Mouse (Mus musculus): ENCODE data around the gene Abhd18. TPM values are rescaled to one million over a fixed set of nuclear protein-coding genes. Genes with fewer than 3 reads are reported as not detected.
"Not testable (repeated sequence)": the region's sequence is repeated elsewhere in the genome, so short reads cannot be mapped to it uniquely, and the experiment has no call there.

The Abhd18 gene
- total RNA-seq (2021): 10 to 100 TPM in 1 of 2 experiments, 1 to 10 TPM in 1; 8.1 to 15.1 TPM
- long read RNA-seq, experiment 1, full-length matches to known transcripts: 6 of 8 reads
- long read RNA-seq, experiment 1, partial matches to known transcripts: 1 of 8 reads
- long read RNA-seq, experiment 1, other reads (novel, unspliced or antisense): 1 of 8 reads
- long read RNA-seq, experiment 2, full-length matches to known transcripts: 7 of 11 reads
- long read RNA-seq, experiment 2, partial matches to known transcripts: 1 of 11 reads
- long read RNA-seq, experiment 2, other reads (novel, unspliced or antisense): 3 of 11 reads

DNA sequence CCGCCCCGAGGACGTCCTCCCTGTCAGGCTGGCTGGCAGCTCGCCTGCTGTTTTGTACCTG is at the start of gene Abhd18:
Abhd18 (plus strand) TSS at position 14 of the 61 bp plus-strand sequence.
- DNase-seq (ENCODE audit: low spot score in 2 of 2): not testable (repeated sequence)

DNA sequence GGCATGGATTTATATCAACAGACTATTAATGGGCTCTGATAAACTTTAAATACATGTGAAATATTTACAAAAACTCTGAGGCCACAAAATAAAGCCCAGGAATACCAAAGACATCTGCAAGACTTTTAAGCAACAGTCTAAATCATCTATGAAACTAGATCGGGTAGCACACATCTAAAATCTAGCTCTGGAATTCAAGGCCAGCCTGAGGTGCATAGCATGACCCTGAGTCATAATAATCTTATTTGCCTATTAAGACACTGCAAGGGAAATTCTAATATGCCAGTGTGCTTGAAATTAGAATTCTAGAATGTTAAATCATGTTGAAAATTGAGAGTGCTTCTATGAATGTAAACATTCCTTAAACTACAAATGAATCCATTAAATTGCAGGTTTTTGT is 48.7 kb upstream of the Abhd18 start:
- no peak for DNase-seq (ENCODE audit: low spot score in 2 of 2)

DNA sequence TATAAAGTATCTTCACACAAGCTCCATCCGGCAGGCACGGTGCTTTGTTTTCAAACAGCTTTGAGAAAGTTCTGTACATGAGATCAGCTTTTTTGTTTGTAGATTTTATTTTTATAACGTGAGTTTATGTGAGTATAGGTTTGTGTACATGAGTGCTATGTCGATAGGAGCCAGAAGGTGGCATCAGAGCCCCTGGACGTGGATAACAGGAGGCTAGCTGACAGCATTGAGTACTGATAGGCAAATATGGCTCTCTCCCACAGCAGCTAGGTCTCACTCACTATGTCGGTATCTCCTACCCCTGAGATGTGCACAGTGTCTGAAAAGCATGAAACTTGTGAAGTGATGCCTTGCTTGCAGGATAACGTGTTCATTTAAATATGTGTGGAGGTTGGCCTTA is 48.3 kb upstream of the Abhd18 start:
- DNase-seq (ENCODE audit: low spot score in 2 of 2): peak; percentile 9 to 36

DNA sequence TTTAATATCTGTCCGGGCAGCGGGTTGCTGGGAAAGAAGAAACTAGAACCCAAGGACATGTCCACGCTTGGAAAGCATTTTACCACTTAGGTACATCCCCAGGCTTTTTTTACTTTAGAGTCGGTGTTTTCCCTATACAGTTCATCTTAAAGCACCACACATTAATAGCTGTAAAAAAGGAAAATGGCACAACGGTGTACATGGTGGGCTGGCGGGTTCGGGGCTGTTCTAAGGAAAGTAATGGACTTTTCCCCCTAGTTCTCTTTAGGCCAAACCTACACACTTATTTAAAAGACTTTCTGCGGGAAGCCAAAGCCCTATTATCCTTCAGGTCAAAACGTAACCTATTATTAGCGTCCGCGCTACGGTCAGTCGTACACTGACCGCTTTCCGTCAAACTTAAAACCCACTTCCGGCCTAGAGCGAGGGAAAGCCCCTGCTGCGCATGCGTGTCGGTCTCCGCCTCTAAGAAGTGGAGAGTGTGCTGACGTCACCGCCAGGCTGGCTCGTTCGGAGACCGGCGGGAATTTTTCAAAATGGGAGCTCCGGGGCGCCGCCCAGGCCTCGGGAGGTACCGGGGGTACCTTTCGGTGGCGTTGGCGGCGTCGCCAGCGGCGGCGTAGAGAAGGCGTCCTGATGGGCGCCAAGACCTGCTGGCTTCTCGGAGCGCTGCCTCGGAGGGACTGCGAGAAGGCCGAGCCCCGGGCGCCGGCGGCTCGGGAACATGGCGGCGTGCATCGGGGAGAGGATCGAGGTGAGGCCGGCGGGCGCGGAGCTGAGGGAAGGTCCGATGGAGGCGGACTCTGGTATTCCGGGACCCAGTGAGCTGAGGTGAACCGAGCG is 47.0 kb upstream of the Abhd18 start, which contains the start of gene Plk4:
Plk4 (plus strand) TSS at position 490 of the 843 bp plus-strand sequence.
- DNase-seq (ENCODE audit: low spot score in 2 of 2): peak; percentile 93 to 96

DNA sequence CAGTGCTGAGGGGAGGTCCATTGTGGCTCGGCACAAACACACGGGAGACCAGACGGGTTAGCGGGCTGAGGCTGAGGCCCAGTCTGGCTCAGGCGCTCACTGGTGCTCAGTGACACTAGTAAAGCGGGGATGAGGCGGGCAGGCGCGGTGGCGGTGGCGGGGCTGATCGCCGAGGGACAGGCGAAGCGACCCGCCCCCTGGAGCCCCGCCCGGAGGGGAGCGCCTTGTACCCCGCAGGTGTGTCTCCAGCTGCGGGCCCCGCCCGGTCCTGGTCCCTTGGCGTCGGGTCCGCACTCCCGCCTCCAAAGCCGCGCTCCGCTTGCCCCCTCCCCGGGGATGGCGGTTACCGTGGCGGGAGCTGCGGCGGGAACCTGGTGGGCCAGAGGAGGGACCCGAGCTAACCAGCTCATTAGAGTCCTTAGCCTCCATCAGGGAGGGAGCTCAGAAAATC is 46.4 kb upstream of the Abhd18 start:
- DNase-seq (ENCODE audit: low spot score in 2 of 2): peak in 1 of 2 experiments; percentile 17

DNA sequence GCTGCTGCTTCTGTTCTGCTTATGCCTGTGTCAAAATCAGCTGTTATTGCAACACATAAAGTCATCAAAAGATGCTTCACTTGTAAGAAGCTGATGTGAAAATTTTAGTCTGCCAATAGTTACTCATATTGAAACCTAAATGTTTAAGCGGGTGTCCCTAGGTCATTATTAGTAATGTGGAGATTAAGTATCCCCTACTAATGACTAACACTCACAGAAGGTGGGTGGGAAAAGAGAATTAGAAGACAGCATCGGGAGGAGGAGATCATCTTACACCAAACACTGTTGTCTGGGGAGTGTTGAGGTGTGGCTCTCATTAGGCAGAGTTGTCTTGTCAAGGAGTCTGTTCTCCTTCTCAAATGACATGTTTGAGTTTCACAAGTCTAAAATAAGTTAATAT is 39.9 kb upstream of the Abhd18 start:
- no peak for DNase-seq (ENCODE audit: low spot score in 2 of 2)

DNA sequence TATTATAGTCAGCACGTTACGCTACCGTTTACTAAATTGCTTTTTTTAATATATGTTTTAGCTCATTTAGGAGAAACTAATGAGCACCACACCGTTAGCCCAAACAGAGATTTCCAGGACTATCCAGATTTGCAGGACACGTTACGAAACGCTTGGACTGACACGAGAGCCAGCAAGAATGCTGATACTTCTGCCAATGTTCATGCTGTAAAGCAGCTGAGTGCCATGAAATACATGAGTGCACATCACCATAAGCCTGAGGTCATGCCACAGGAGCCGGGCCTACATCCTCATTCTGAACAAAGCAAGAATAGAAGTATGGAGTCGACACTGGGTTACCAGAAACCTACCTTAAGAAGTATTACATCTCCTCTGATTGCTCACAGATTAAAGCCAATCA is 38.1 kb upstream of the Abhd18 start:
- no peak for DNase-seq (ENCODE audit: low spot score in 2 of 2)

DNA sequence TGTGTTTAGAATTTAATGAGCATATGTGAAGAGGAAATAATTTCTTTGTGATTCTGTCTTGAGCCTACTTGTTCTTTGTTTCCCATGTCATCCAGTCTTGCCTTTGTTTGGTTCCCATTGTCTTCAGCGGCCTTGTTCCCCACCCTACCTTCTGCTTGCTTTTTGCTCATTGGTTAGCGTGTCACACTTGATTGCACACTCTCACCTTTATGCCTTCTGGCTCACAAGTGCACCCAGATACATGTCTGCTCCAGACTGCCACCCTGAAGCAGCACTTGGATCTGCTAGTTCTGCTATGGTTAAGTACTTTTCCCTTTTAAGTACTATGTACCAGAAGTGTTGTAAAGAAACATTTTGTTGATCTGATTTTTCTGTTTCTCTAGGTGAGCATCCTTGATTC is 36.9 kb upstream of the Abhd18 start:
- DNase-seq (ENCODE audit: low spot score in 2 of 2): no peak

DNA sequence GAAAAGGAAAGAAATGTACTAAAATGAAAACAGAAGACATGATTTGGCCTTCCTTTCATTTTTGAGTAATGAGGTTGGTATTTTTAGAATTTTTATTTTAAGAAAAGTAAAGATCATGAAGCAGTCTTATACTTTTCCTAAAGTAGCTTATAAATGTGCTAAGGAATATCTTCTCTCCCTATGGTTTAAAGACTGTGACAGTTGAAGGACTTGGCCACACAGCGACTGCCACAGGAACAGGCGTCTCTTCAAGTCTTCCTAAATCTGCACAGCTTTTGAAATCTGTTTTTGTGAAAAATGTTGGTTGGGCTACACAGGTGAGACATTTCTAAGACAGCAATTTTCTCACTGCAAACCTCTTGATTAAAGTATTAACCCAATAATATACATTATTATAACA is 33.5 kb upstream of the Abhd18 start:
- DNase-seq (ENCODE audit: low spot score in 2 of 2): no peak

DNA sequence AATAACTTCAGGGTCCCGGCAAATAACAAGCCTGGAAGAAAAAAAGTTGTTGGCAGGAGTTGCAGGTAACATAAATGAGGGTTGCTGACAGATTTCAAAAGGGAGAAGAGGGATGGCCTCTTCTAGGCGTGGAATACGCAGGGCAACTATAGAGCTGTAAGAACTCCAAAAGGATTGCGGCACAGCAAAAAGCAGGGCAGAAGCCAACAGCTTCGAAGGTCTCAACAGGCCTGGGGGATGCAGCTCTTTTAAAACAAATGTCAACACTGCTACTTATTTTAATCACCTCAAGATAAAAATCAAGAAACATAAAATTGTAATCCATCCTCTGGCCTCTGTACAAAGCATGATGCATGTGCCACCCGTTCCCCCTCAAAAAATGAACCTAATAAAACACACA is 1.2 kb upstream of the Abhd18 start:
- not testable (repeated sequence) for DNase-seq (ENCODE audit: low spot score in 2 of 2)

DNA sequence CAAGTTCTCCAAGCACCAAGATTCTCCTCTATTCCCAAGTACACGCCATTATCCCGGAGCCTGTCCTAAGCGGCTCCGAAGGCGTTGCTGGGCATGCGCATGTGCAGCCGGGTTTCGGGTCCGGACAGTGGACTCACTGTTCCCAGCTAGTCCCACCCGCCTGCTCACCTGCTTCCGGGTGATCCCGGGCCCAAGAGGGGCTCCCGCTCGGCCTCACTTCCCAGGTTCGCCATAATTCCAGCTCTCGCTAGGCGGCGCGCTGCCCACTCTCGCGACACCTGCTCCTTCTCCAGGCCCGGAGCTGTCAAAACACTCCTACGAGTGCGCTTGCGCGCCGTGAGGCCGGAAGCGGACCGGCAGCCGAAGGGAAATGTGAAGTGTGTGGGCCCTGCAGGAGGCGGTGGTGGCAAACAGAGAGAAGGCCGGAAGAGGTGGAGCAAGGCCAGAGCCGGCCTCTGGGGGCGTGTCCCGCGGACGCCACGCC is 255 bp upstream of the Abhd18 start, which contains the start of gene Mfsd8:
Mfsd8 (minus strand) TSS at position 414 of the 484 bp plus-strand sequence.
- peak; percentile 94 to 96 for DNase-seq (ENCODE audit: low spot score in 2 of 2)

DNA sequence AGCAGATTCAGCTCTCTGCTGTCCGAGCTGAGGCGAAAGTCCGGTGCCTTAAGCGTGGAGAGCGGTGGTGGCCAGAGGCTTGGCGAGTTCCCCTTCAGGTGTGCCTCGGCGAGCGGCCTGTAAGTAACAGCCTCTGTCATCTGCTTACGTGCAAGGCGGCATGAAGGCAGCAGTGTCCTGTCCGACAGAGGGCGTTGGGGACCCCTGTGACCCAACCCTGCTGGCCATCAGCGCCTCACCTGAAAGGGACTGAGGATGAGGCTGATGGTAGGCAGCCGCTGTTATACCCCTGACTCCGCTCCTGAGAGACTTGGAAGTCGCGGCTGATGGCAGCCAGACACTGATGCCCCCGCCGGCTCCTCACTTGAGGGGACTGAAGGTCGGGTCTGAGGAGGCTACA is 248 bp downstream of the Abhd18 start:
- peak; percentile 48 to 54 for DNase-seq (ENCODE audit: low spot score in 2 of 2)

DNA sequence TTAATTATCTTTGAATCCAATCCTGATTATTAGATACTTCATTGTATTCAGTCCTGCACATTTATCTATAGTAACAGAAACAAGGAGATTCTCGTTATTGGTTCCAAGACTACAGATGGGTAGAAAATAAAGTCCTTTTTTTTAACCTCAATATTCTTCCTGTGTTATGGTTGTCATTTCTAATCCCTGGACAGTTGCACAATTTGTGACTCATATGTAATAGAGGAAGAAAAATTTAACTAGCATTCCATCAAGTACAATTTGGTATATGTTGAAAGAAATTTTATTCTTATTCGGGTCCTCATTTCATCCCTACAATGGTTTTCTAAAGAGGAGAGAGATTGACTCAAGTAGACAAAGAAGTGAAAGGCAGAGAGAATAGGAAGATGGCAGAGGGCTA is 1.2 kb downstream of the Abhd18 start:
- not testable (repeated sequence) for DNase-seq (ENCODE audit: low spot score in 2 of 2)

DNA sequence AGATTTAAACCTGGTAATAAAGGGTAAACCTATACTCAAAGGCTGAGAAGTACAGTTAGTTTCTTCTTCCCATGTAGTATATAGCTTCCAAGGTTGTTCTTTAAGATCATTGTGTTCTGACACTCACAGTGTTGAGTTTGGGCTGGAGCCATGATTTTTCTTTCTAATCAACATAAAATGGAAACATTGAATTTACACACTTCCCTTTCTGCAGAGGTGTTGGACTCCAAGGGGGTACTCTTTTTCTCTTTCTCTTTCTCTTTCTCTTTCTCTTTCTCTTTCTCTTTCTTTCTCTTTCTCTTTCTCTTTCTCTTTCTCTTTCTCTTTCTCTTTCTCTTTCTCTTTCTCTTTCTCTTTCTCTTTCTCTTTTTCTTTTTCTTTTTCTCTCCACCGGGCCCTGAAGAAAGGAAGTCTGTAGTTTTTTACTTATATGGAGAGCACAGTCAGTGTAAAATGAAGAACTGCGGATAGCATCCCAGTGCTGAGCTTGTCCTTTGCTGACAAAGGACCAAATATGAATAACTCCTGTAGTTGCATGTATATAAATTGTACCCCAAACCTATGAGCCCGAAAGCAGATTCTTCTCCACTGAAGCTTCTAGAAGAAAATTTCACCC is 6.5 kb downstream of the Abhd18 start:
- DNase-seq (ENCODE audit: low spot score in 2 of 2): not testable (repeated sequence)

DNA sequence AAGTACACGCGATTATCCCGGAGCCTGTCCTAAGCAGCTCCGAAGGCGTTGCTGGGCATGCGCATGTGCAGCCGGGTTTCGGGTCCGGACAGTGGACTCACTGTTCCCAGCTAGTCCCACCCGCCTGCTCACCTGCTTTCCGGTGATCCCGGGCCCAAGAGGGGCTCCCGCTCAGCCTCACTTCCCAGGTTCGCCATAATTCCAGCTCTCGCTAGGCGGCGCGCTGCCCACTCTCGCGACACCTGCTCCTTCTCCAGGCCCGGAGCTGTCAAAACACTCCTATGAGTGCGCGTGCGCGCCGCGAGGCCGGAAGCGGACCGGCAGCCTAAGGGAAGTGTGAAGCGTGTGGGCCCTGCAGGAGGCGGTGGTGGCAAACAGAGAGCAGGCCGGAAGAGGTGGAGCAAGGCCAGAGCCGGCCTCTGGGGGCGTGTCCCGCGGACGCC is 47.1 kb downstream of the Abhd18 start:
- peak; percentile 97 to 98 for DNase-seq (ENCODE audit: low spot score in 2 of 2)

DNA sequence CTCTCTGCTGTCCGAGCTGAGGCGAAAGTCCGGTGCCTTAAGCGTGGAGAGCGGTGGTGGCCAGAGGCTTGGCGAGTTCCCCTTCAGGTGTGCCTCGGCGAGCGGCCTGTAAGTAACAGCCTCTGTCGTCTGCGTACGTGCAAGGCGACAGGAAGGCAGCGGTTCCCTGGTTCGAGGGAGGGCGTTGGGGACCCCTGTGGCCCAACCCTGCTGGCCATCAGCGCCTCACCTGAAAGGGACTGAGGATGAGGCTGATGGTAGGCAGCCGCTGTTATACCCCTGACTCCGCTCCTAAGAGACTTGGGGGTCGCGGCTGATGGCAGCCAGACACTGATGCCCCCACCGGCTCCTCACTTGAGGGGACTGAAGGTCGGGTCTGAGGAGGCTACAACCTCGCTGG is 47.6 kb downstream of the Abhd18 start:
- DNase-seq (ENCODE audit: low spot score in 2 of 2): peak; percentile 8 to 21

DNA sequence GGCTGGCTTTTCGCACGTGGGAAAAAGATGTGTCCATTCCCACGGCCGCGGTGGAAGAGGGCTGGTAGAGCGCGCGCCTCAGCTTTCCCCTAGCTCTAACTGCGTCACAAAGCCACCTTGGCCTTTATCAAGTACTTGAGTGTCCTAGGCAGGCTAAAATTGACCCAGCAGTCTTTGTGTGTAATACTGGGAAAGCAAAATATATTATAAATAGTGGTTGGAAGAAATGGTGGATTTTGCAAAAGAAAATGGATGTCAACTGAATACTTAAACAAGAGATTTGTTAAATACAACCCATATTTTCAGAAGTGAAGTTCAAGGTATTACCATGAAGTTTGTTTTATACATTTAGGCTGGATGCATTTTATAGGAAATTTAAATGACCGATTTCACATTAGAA is 55.7 kb downstream of the Abhd18 start, which contains the start of gene 1700034I23Rik:
1700034I23Rik (minus strand) TSS at position 101 of the 400 bp plus-strand sequence.
- DNase-seq (ENCODE audit: low spot score in 2 of 2): not testable (repeated sequence)

DNA sequence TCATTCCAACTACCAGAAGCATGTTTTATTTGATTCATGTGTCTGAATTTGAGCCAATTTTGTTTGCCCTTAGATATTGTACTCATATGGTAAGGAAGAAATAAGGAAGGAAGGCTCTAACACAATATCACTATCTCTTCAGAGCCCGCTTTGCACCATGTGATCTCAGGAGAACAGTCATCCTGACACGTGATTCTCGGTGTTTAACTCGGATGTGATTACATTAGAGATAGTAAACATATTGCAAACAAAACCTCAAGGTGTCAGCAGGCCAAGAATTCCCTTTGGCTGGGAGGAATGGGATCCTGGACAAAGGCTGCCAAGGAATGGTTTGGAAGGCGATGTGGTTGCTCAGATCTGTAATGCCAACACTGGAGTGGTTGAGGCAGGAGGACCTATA is 91.4 kb downstream of the Abhd18 start:
- DNase-seq (ENCODE audit: low spot score in 2 of 2): no peak

DNA sequence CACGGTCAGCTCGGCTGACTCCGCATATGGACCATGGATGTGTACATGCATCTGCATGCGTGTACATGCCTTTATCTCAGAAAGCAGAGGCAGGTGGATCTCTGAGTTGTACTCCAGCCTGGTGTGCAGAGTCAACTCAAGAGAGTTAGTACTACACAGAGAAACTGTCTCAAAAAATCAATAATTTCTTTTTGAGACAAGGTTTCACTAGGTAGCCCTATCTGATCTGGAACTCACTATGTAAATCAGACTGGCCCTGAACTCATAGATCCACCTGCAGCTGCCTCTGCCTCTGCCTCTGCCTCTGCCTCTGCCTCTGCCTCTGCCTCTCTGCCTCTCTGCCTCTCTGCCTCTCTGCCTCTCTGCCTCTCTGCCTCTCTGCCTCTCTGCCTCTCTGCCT is 91.8 kb downstream of the Abhd18 start:
- no peak for DNase-seq (ENCODE audit: low spot score in 2 of 2)

DNA sequence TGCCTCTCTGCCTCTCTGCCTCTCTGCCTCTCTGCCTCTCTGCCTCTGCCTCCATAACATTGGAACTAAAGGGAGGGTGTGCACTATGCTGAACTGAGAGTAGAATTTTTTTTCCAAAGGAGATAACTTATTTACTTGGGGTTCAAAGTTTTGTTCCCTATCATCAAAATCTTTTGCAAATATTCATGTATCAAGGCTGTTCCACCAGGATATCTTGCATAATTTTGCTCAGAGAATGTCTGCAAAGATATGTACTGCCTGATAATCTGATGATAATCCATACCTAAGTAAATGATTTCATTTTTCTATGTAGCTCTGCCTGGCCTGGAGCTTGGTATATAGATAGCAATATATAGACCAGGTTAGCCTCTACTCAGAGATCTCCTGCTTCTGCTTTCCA is 92.2 kb downstream of the Abhd18 start:
- DNase-seq (ENCODE audit: low spot score in 2 of 2): no peak

DNA sequence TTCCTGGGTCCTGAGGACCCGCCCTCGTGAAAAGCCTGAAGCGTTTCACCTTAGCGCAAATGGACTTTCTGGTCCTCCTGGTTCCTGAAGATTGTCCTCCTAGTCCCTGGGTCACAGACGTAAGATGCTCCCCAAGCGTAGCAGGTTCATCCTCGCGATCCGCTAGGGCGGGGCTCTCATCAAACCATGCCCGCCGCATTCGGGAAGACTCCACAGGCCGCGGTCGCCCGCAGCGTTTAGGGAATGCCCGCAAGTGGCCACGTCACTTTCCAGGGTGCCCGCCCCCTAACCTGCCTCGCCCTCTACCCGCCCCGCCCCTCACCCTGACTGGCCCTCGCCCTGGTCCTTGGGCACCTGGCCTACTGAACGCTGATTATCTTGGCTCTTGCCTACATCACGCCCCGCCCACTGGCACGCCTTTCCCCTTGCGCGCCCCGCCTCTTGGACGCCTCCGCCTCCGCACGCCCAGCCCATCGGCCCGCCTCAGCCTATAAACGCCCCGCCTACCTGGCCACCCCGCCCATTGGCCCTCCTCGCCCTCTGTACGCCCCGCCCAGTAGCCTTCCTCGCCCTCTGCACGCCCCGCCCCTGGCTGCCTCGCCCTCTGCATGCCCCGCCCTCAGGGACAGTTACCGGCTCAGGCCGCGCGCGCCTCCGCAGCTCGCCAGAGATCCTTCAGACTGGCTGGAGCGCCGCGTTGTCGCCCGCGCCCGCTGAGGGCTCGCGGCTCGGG is 102.6 kb downstream of the Abhd18 start, which contains the start of gene Larp1b:
Larp1b (plus strand) TSS at position 659 of the 733 bp plus-strand sequence.
- peak; percentile 97 to 99 for DNase-seq (ENCODE audit: low spot score in 2 of 2)
